Mouse (Mus musculus): ENCODE measurements around the gene Stk38. TPM values are rescaled to one million over a fixed set of nuclear protein-coding genes. Genes with fewer than 3 reads are reported as not detected.

The Stk38 gene
- total and polyA plus RNA-seq, 3 experiments: 14.4 to 290 (median 49.3) TPM

- peaks cover 0 to 3% of the 10 kb centered on the region in 2 experiments; a peak in 3 of 4 replicates for H3K4me1 ChIP-seq (ENCODE audit: control insufficient read depth in 1 of 2, insufficient read depth in 2 of 2, low read length in 2 of 2)
- H3K36me3 ChIP-seq (ENCODE audit: control insufficient read depth in 1 of 2, insufficient read depth in 2 of 2, low read length in 2 of 2): no peaks in the 10 kb centered on the region
- no peaks in the 10 kb centered on the region for H3K9me3 ChIP-seq (replicated peaks; ENCODE audit: insufficient read depth, low read length)
- no peaks in the 10 kb centered on the region for H3K27me3 ChIP-seq (ENCODE audit: control insufficient read depth in 1 of 2, insufficient read depth in 2 of 2, low read length in 2 of 2)
- no peak overlapping the region for H3K27ac ChIP-seq (ENCODE audit: control insufficient read depth, low read depth, low read length)
- TF ChIP-seq TAL1 (IDR thresholded peaks at IDR 0.05; ENCODE audit: low read length) (no peak), ELF1 (IDR thresholded peaks at IDR 0.05; ENCODE audit: low read depth, low read length) (no peak), MXI1 (IDR thresholded peaks at IDR 0.05; ENCODE audit: low read depth, low read length) (no peak), TBP (IDR thresholded peaks at IDR 0.05; ENCODE audit: low read depth, low read length) (no peak), RCOR1 (IDR thresholded peaks at IDR 0.05; ENCODE audit: low read depth, low read length) (no peak), MAZ (IDR thresholded peaks at IDR 0.05; ENCODE audit: low read depth, low read length) (no peak), GABPA (IDR thresholded peaks at IDR 0.05; ENCODE audit: low read depth, low read length) (no peak), GATA1 (IDR thresholded peaks at IDR 0.05; ENCODE audit: low read depth, low read length) (no peak), ZC3H11A (IDR thresholded peaks at IDR 0.05; ENCODE audit: low read depth, low read length) (no peak), JUND (IDR thresholded peaks at IDR 0.05; ENCODE audit: low read depth, low read length) (no peak), SMC3 (IDR thresholded peaks at IDR 0.05; ENCODE audit: low read depth, low read length) (no peak), TCF12 (IDR thresholded peaks at IDR 0.05; ENCODE audit: low read depth, low read length) (no peak), CHD1 (IDR thresholded peaks at IDR 0.05; ENCODE audit: low read depth, low read length) (no peak), CHD2 (IDR thresholded peaks at IDR 0.05; ENCODE audit: low read length) (no peak), MYC (IDR thresholded peaks at IDR 0.05; ENCODE audit: low read depth, low read length) (no peak), RAD21 (IDR thresholded peaks at IDR 0.05; ENCODE audit: low read depth, low read length) (no peak), EP300 (IDR thresholded peaks at IDR 0.05; ENCODE audit: low read depth in 1 of 2, low read length in 2 of 2) (no peak)
- no peak overlapping the region for H3K9ac ChIP-seq (ENCODE audit: control insufficient read depth, low read depth, low read length, poor library complexity, severe bottlenecking)
- DNase-seq (ENCODE audit: low read depth, low spot score): no peak
- no peak overlapping the region for H3K4me3 ChIP-seq (ENCODE audit: control insufficient read depth in 1 of 2, insufficient read depth in 1 of 2, low read depth in 2 of 2, low read length in 2 of 2)
- H3K79me2 ChIP-seq (ENCODE audit: control insufficient read depth, insufficient read depth, low read length, poor library complexity): no peaks in the 10 kb centered on the region
Observed at GRCm38 (mm10) chr17:28922096-28922495, 85.7 kb downstream of the Stk38 start.

- H3K9me3 ChIP-seq (replicated peaks; ENCODE audit: insufficient read depth, low read length): no peaks in the 10 kb centered on the region
- no peak overlapping the region for H3K27ac ChIP-seq (ENCODE audit: control insufficient read depth, low read depth, low read length)
- no peaks in the 10 kb centered on the region for H3K27me3 ChIP-seq (ENCODE audit: control insufficient read depth in 1 of 2, insufficient read depth in 2 of 2, low read length in 2 of 2)
- H3K36me3 ChIP-seq (ENCODE audit: control insufficient read depth in 1 of 2, insufficient read depth in 2 of 2, low read length in 2 of 2): no peaks in the 10 kb centered on the region
- H3K4me3 ChIP-seq (ENCODE audit: control insufficient read depth in 1 of 2, insufficient read depth in 1 of 2, low read depth in 2 of 2, low read length in 2 of 2): peak overlapping the region; percentile 18 to 38
- no peaks in the 10 kb centered on the region for H3K79me2 ChIP-seq (ENCODE audit: control insufficient read depth, insufficient read depth, low read length, poor library complexity)
- TF ChIP-seq JUND (IDR thresholded peaks at IDR 0.05; ENCODE audit: low read depth, low read length) (no peak), ZMIZ1 (IDR thresholded peaks at IDR 0.05; ENCODE audit: low read depth, low read length) (no peak), UBTF (IDR thresholded peaks at IDR 0.05; ENCODE audit: borderline replicate concordance, insufficient read depth, low read depth, low read length) (no peak), ZNF384 (IDR thresholded peaks at IDR 0.05; ENCODE audit: low read depth, low read length) (no peak), MYC (IDR thresholded peaks at IDR 0.05; ENCODE audit: low read depth, low read length) (no peak), GATA1 (IDR thresholded peaks at IDR 0.05; ENCODE audit: low read depth, low read length) (peak; percentile 68; the same call in 1 of the 2 replicates), NELFE (IDR thresholded peaks at IDR 0.05; ENCODE audit: low read depth, low read length) (no peak), BHLHE40 (IDR thresholded peaks at IDR 0.05; ENCODE audit: borderline replicate concordance, low read depth, low read length) (no peak), TBP (IDR thresholded peaks at IDR 0.05; ENCODE audit: low read depth, low read length) (no peak), POLR2AphosphoS5 (IDR thresholded peaks at IDR 0.05; ENCODE audit: borderline replicate concordance, low read depth, low read length) (no peak), EP300 (IDR thresholded peaks at IDR 0.05; ENCODE audit: low read depth in 1 of 2, low read length in 2 of 2) (peak; percentile 7 to 34; a peak in 1 of 4 replicates), MYB (IDR thresholded peaks at IDR 0.05; ENCODE audit: low read depth, low read length) (no peak), RCOR1 (IDR thresholded peaks at IDR 0.05; ENCODE audit: low read depth, low read length) (0 out of 2 replicates have a peak, but pooled peaks have one; percentile 34), ETS1 (IDR thresholded peaks at IDR 0.05; ENCODE audit: low read depth, low read length) (peak; percentile 31; the same call in 1 of the 2 replicates), CHD2 (IDR thresholded peaks at IDR 0.05; ENCODE audit: low read length) (no peak), NRF1 (IDR thresholded peaks at IDR 0.05; ENCODE audit: insufficient read depth, low read depth, low read length, poor library complexity, severe bottlenecking) (0 out of 2 replicates have a peak, but pooled peaks have one; percentile 19), KAT2A (conservative IDR thresholded peaks at IDR 0.05; ENCODE audit: low read depth, low read length) (no peak), TCF12 (IDR thresholded peaks at IDR 0.05; ENCODE audit: low read depth, low read length) (no peak), ZKSCAN1 (IDR thresholded peaks at IDR 0.05; ENCODE audit: low read depth, low read length) (no peak), MAFK (IDR thresholded peaks at IDR 0.05; ENCODE audit: borderline replicate concordance, low read depth, low read length) (no peak), CTCF (IDR thresholded peaks at IDR 0.05 in 2 of 3, conservative IDR thresholded peaks at IDR 0.05 in 1 of 3; ENCODE audit: control insufficient read depth in 1 of 3, insufficient read depth in 1 of 3, low read depth in 2 of 3, low read length in 3 of 3, poor library complexity in 1 of 3, severe bottlenecking in 1 of 3) (no peak)
- peak overlapping the region; percentile 34 for H3K9ac ChIP-seq (ENCODE audit: control insufficient read depth, low read depth, low read length, poor library complexity, severe bottlenecking)
- peak; percentile 40 for DNase-seq (ENCODE audit: low read depth, low spot score)
- H3K4me1 ChIP-seq (ENCODE audit: control insufficient read depth in 1 of 2, insufficient read depth in 2 of 2, low read length in 2 of 2): no peaks in the 10 kb centered on the region; a peak in 1 of 4 replicates
Observed at GRCm38 (mm10) chr17:28921086-28921485, 86.7 kb downstream of the Stk38 start.
